Mouse (Mus musculus): ENCODE measurements around the gene Klf15. TPM values are rescaled to one million over a fixed set of nuclear protein-coding genes. Genes with fewer than 3 reads are reported as not detected.

Klf15 gene
- polyA plus RNA-seq, 1 experiment: 15.5 TPM

GRCm38 (mm10) chr6:90491956-90492744 lies 29.8 kb downstream of the Klf15 start:
- DNase-seq (ENCODE audit: low spot score): no peak

DNA sequence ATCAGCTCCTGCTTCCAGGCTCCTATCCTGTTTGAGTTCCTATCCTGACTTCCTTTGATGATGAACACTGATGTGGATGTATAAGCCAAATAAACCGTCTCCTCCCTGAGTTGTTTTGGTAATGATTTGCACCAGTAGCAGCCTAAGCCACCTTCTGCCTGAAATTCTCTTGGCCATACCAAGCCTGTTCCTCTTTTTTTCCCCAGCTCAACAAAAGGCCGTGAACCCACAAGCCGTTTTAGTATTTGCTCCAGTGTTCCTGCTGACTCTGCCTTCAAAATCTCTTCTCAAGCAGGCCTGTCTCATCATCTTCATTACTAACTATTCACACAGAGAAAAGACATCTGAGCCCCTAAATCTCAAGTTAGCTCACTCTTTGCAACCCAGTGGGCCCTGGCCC lies 31.8 kb downstream of the Klf15 start:
- no peak for DNase-seq (ENCODE audit: low spot score)

DNA sequence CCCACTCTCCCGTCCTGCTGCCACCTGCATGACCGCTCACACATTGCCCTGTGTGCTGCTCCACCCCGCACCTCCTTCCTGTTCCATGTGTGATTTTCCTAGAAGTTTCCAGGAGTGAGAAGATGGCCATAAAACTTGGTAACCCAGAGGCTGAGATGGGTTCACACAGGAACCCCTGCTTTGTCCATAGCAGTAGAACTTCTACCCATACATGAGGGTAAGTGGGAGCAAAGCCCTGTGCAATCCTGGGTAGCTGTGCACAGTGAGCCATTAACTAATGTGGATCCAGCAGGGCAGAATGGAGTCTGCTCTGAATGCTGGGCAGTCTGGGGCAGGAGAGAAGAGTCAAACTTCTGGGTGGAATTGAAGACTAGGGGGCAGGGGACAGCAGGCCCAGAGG lies 32.2 kb downstream of the Klf15 start:
- DNase-seq (ENCODE audit: low spot score): no peak

- DNase-seq (ENCODE audit: low spot score): no peak
Observed at GRCm38 (mm10) chr6:90495282-90495912, 33.0 kb downstream of the Klf15 start.

DNA sequence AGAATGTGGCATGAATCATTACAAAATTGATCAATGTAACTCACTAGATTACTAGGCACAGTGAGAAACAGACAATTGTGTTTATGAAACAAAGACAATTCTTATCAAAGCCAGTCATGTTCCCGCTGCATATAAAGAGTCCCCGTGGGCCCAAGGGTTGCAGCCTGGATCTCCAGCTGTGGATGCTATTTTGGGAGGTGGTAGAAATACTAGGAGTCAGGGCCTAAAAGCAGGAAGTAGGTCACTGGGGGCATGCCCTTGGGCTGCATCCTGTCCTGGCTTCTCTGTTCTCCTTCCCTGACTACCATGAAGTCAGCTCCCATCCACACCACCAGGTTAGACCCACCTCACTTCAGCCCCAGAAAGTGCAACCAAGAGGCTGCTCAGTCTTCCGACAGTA lies 33.8 kb downstream of the Klf15 start:
- no peak for DNase-seq (ENCODE audit: low spot score)

DNA sequence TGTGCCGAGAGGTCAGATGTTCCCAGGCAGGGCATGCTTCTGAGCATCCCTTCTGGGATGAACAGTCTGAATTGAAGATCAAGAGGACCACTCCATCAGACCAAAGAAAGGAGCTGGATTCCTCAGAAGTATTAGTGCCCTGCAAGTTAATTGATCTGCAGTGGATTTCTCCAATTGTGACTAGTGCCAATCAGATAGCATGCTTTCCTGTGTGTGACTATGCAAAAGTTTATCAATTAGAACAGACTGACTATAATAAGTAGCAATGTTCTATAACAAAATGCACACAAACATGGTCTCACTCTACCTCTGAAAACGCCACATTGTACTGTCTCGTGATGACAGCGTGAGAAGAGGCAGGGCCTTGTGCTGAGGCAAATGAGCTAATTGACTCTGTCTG lies 37.1 kb downstream of the Klf15 start:
- DNase-seq (ENCODE audit: low spot score): no peak

- no peak for DNase-seq (ENCODE audit: low spot score)
Observed at GRCm38 (mm10) chr6:90501222-90501940, 39.0 kb downstream of the Klf15 start.

- DNase-seq (ENCODE audit: low spot score): no peak
Observed at GRCm38 (mm10) chr6:90505906-90506305, 43.5 kb downstream of the Klf15 start.

DNA sequence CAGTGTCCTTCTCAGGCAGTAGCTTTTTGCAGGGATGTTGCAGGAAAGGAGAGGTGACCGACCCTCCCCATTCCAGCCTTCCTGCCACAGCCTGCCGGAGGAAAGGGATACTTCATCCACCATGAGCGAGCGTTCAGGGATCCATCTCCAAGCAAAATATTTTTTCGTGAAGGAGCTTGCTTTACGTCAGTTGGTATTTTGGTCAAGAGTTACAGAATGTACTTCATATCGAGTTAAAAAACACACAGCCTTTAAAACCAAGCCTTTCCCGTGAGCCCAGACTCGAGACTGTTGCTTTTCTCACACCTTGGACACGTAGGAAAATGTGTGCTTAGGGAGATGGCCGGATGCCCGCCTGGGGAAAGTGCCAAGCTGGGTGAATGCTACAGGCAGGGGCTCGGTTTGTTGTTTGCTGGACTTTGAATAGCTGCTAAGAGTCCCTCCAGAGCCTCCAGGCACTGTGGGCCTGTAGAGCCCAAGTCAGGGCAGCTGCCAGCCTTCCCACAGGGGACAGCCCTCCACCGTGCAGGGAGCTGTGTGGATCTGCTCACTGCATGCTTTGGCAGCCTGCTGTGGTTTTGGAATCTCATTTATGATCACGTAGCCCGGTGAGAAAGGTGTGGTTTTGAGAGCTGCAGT lies 44.4 kb downstream of the Klf15 start:
- peak; percentile 51 for DNase-seq (ENCODE audit: low spot score)

DNA sequence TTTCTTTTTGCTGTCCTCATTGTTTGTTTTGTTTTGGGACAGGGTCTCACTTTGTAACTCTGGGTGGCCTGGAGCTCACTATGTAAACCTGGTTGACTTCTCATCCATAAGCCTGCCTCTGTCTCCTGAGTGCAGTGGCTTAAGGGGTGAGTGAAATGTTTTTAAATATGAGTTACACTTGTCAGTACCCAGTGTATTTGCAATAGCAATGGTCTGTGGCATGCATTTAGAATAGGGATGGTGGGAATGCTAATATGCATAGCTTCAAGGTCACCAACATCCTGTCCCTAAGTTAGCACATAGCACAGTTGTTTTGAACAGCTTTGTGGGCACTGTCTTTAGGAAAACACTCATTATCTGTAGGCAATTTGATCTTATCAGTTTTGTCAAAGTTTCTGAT lies 45.1 kb downstream of the Klf15 start:
- no peak for DNase-seq (ENCODE audit: low spot score)

GRCm38 (mm10) chr6:90508197-90508624 lies 45.8 kb downstream of the Klf15 start:
- DNase-seq (ENCODE audit: low spot score): no peak

DNA sequence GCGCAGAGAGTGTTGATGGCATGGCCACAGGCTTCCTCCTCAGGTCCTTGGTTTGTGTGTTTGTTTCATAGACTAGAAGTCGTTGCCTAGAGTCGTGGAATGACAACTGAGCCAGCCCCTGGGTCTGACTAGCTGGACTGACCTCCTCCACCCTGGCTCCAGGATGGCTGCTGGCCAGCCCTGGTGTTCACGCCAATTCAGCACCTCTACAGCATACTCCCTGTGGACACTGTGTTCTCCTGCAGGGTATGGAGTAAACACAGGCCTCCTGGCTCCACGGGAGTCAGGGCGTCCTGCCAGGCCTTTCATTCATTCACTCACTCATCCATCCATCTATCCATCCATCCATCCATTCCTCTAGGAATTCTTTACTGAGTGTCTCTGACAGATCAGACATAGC lies 46.7 kb downstream of the Klf15 start:
- no peak for DNase-seq (ENCODE audit: low spot score)

DNA sequence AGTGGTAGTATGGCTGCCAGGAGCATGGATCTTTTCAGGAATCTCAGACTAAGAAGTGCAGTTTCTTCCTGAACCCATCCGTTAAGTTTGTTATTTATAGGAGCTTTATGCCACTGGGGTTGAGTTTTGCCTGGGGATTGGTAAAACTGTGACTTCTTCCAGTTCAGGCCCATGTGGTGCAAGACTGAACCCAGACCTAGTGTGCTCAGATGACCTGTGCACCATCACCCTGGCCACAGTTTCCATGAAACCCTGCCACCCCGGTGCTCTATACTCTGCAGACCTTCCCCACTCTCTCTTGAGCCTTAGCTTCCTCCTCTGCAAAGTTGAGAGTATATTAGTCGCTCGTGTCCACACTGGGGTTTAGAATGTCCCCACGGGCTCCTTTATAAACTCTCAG lies 50.0 kb downstream of the Klf15 start:
- DNase-seq (ENCODE audit: low spot score): no peak

DNA sequence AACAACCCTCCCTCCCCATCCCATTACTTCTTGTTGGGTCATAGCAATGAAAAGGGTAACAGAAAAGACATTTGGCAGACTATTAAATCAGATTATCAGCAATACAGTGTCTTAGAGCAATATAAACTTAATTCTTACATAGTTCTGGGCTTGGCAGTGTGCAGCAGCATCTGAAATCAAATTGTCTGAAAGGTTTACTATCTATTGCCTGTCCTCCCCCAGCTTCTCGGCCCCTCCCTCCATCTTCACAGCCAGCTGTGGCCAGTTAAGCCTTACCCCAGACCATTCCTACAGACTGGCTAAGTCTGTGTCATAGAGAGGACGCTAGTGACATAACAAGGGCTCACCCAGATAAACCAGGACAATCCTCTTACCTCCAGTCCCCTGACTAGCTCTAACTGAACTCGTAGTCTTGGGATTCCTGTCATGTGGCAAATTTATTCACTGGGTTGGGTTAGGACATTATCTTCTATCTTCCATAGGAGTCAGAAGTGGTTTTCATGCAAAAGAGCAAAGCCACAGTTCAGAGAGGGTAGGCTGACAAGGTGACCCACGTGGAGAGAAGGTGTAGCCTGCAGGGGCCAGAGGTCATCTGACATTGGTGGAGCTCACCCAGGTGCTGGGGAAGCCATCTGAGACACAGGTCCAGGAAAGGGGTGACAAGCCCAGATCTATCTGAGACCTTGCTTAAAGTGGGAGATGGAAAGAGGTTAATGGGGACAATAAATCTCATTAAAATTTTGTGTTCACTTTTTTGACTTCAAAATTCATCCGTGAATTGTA lies 50.9 kb downstream of the Klf15 start:
- DNase-seq (ENCODE audit: low spot score): no peak

- no peak for DNase-seq (ENCODE audit: low spot score)
Observed at GRCm38 (mm10) chr6:90514369-90514768, 52.0 kb downstream of the Klf15 start.

GRCm38 (mm10) chr6:90514883-90515405 lies 52.6 kb downstream of the Klf15 start:
- DNase-seq (ENCODE audit: low spot score): peak; percentile 88

- no peak for DNase-seq (ENCODE audit: low spot score)
Observed at GRCm38 (mm10) chr6:90518892-90519291, 56.5 kb downstream of the Klf15 start.

GRCm38 (mm10) chr6:90519375-90519774 lies 57.0 kb downstream of the Klf15 start:
- DNase-seq (ENCODE audit: low spot score): no peak
